Mouse (Mus musculus) right cerebral cortex, postnatal 25 days (tissue): Measurements from ENCODE around the gene Ppp2r2c.

Source experiments
- DNase-seq: peaks from one replicate; pipeline ENCODE4 v3.0.0; 2022

Gene Ppp2r2c

DNA sequence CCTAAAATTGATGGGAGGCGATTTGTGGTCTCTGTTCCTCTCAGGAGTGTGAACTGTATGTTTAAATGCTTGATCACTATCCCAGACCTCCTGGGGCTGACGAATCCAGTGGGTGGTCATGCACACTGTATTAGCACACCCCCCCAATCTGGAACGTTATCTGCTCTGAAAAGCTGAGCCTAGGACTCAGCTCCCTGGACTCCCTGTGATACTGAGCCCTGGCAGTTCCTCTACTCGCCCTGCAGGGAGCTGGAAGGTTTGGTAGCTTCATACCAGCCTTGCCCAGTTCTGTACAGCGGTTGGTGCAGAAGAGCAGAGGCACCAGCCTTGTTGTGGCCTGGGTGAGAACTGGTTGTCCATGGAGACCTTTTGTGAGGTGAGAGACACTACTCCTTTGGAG lies 31.1 kb downstream of the Ppp2r2c start:
- DNase-seq = no peak

DNA sequence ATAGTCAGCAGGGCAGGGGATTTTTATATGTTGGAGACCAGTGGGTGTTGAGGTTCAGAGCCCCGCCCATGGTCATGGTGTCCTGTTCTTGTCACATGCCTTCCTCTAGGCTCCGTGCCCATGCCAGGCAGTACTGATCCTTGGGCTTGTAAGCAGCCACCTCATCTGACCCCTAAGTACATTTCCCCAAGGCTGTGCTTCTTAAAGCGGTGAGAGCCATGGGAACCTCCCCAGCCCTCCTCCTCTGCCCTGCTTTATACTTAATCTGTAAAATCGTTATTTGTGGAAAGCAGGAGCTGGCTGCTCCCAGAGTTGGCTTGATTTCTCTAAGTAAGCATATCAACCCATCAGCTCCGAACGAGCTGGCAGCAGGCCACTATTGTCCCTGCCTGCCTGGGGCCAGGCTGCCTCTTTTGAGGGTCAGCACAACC lies 31.9 kb downstream of the Ppp2r2c start:
- DNase-seq = no peak

DNA sequence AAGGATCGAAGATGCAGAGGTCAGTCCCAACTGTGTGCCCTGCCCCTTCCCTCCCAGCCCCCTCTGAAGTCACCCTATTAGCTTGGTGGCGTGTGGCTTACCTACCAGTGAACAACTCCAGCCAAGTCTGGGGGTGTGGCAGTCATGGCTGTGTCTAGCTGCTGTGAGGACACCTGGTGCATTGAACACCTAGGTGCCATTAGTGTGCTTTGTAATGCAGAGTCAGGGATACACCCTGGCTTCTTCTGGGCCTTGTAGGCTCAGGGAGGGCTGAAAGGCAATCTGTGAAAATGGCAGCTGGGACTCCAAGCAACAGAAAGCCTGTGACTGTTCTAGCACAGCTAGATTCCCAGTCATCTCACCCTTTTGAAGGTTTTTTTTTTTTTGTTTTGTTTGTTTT lies 34.5 kb downstream of the Ppp2r2c start:
- no peak for DNase-seq

DNA sequence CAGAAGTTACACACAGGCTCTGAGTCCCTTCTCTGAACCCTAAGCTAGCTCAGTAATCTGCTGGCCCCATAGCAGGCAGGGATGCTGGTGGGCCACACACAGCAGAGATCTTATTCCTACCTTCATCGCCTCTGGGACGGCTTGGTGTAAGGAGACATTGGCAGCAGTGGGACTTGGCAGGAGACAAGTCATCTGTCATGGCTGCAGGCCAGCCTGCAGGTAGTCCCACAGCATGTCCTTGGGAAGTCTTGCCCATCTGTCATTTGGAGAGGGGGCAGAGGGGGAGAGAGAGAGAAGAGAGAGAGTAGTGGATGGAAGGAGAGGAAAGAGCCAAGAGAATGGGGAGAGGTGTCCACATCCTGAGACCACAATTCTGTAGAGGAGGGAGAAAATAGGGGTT lies 35.8 kb downstream of the Ppp2r2c start:
- no peak for DNase-seq

DNA sequence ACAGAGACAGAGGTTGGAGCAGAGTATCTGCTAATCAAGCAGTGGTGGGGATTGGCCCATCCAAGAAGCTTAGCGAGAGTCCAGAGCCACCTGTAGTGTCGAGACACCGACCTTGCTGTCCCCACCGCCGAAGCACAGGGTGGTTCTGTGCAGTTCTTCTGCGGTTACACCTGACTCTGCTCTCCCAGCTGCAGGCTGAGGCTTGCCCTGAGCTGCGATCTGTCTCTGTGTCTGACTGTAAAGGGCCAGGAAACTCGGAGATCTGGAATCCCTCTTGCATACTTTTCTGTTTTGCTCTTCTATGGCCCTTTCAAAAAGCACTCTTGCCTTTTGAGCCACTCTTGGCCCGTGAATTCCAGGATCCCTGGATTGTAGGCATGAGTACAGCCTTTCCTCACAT lies 36.4 kb downstream of the Ppp2r2c start:
- DNase-seq = no peak

DNA sequence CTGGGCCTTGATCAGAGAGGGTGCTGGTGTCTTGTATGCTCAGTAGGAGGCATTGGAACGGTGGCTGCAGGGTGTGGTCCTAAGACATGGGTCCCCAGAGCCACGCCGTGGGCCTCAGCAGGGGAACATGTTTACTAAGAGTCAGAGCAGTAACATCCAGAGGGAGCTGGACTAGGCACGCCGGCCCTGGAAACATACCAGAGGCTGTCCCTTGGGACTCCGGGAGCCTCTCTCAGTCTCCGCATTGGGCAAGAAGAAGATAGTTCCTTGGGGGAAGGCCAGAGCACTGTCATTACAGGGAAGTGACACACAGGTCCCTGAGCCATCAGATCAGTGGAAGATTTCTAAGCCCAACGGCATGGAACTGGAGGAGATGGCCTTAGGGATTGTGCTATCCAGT lies 36.9 kb downstream of the Ppp2r2c start:
- DNase-seq = no peak

DNA sequence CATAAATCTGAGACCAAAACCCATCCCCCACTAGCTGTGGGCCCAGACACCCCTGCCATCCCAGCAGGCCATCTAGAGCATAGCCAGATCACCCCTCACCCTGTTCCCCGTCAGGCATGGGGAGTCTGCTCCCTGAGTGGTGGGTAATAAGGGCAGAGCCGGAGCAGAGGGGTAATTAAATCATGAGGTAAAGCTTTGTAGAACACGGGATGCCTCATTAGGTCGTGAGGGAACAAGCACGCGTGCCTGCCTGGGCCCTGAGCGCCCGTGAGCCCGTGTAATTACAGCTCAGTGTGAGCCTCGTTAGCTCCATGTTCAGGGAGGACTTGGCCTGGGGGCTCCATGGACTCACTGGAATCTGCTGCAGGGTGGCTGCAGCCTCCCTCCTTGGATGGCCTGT lies 39.4 kb downstream of the Ppp2r2c start:
- no peak for DNase-seq

DNA sequence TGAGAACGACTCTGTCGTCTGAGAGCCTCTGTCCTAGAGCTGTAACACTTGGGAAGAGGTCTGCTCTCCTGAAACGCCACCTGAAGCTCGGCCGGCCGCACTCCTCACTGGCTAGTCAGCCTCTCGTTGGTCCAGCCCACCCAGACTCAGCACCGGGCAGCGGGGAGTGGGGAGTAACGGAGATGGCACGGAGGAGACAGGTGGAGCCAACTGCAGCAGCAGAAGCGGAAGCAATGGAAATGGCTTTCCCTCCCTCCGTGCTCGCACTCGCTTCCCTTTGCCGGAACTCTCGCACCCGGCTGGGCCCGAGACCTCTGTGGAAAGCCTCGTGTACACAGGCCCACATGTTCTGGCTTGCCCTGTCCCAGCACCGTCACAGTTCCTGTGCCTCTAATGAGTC lies 41.2 kb downstream of the Ppp2r2c start:
- no peak for DNase-seq

DNA sequence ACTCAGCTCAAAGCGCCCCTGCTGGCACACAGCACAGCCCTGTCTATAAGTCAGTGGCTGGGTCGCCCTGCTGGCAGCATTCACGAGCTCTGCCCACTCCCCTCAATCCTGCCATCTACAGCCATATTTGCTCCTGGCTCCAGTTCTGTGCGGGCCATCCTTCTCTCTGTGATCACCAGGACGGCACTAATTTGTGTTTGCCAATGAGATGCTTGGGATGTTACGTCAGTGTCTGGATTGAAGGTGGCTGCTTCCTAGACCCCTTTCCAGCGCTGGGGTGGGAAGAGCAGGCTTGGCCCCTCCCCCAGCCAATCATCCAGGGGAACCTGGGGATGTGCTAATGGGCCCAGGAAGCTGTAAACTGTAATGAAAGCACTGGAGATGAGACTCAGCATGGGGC lies 42.7 kb downstream of the Ppp2r2c start:
- DNase-seq = no peak

DNA sequence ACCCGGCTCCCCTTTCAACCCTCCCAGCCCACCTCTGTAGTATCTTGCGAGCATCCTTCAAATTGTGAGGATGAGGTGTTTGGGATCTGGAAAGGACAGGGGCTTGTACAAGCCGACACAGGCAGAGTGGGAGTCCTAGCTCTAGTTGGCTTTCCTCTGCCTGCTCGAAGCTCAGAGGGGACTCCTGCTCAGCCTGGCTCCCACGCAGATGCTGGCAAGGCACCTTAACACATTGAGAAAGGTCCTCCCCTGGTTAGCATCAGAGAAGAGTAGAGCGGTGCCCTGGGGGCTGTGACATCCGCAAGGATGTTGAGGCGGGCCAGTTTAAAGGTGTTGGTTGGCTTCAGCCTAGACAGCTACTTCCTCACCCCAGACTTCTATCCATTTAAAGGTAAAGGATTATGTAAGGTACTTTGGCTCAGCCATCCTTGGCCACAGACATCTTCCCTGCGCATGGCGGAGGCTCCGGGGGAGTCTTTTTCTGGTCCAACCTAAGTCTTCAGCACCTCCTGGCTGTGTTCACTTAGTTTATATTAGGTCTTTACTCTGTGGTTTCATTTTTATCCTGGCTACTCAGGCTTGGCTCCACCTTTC lies 43.5 kb downstream of the Ppp2r2c start:
- DNase-seq = no peak

DNA sequence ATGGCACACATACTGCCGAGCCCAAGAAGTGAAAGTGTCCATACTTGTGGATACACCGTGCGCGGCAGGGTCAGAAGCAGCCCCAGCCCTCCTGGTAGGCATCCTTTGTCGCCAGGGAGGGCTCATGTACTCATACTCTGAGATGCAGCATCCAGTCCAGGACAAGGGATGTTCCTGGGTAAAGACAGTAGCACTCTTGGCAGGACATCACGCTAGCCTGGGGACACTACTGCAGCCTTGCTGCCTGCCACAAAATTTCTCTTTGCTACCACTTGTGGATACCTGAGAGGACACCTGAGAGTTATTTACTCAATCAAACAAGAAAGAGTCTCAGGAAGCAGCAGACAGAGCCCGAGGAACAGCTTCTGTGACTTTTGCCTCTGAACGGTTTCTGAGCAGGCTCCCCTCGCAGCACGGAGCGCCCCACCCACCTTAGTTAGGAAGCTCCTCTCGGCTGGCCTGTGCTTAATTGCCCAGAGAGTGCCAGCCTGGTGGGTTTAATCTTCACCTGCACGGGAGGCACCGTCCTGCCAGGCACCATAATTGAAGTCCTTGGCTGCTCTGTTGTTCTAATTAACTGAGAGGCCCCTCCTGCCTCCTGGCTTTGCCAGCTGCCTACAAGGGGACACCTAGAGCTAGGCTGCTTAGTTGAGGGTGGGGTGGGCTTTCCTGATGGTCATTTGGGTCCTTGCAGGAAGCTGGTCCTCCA lies 44.4 kb downstream of the Ppp2r2c start:
- no peak for DNase-seq

DNA sequence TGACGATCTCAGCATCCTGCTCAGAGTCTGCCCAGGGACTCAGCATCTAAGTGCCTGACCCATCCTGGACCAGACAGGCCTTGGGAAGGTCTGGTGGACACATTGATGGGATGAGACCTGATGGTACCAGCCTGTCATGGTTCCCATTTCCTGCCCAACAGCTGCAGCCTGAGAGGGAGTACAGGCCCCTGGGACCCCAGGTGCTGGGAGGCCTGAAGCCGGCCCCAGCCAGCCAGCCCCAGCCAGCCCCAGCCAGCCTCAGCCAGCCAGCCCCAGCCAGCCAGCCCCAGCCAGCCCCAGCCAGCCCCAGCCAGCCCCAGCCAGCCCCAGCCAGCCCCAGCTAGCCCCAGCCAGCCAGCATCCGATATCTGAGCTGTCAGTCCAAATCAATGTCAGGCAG lies 46.9 kb downstream of the Ppp2r2c start:
- no peak for DNase-seq

DNA sequence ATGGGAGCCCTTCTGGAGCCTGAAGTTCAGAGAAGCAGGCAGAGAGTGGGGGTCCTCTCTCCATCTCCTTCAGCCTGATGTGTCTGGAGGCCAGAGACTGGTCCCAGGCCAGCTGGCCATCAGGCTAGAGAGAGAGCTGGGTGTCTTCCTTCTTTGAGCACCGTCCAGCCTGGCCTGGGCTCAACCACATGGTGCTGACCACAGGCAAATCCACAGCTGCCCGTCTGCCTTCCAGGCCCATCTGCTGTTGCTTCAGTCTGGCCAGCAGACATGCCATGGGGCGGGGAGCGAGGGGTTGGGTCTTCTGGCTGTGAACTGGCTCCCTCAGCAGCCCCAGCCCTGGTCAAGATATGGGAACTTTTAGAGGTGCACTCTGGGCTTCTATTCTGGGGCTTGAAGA lies 48.3 kb downstream of the Ppp2r2c start:
- DNase-seq = no peak

DNA sequence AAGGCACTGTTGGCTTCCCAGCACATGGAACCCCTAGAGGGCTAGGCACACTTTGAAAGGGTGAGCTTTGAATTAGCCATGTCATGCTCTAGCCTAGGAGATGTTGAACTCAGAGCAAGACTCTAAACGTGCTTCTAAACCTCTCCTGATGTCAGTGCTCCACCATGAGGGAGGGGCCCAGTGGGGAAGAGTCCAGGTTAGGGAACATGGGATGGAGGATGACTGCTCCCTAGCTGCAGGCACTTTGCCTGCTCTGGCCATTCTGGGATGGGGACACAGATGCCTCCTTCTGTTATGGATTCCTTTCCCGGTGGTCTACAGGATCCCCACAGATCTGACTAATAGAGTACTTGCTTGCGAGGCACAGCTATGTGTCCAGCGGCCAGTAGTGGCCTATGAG lies 48.9 kb downstream of the Ppp2r2c start:
- no peak for DNase-seq

DNA sequence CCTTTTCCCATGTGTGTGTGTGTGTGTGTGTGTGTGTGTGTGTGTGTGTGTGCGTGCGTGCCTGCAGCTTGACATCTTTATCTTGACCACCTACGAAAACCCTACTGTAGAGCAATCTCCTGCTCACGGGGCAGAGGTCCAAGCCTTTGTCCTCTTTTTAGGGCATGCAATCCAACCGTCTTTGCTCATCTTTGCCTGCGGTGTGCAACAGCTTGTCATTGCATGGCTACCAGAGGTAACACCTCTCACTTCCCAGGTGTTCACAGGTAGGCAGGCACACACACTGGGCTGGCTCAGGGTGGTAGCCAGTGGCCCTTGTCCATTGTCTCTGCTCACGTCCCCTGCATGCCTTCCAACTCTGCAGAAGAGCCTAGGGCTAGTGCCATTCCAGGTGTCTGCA lies 49.7 kb downstream of the Ppp2r2c start:
- DNase-seq = no peak

DNA sequence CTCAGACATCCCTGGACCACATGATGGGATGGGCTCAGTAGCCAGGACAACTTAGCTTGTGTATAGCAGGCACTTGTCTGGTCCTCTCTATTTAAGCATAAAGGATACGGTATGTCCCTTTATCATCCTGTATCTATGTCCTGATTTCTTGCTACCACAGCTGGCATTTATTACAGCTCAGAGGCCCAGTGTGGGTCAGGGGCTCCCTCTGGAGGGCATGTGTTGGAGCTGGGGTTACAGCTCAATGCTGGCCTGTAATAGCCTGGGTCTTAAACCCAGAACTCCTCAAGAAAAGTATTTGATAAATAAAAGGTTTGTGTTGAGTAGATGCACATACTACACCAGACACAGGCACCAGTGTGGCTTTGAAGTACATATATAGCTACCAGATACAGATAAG lies 51.8 kb downstream of the Ppp2r2c start:
- no peak for DNase-seq

DNA sequence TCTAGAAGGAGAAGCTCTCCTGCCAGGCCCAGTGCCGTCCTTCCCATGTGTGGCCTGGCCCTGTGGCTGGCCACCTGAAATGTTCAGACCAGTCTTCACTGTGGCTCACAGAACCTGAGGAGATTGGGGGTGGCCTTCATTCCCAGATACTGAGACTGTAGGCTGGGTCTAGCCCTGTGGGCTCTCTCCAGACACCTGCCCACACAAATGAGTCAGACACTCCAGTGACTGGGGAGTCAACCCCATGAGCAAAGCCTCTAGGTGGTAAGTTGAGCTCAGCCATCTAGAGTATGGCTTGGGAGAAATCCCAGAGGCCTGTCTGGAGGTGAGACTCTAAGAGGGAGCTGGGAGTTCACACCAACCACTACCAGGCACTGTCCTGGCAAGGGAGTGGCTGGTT lies 53.6 kb downstream of the Ppp2r2c start:
- DNase-seq = no peak

DNA sequence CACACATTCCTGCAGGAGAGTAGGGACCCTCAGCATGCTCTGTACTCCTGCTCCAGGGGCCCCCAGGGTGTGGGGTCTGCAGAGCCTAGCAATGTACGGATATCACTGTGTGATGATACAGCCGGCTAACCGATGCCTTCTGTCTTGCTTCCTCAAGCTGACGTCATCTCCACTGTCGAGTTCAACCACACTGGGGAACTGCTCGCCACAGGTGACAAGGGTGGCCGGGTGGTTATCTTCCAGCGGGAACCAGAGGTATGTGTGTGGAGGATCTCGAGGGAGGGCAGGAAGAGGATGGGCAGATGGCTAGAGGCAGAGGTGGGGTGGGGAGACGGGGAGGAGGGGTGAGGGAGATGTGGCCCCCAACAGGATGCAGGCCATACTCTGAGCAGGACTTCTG lies 54.5 kb downstream of the Ppp2r2c start:
- no peak for DNase-seq

DNA sequence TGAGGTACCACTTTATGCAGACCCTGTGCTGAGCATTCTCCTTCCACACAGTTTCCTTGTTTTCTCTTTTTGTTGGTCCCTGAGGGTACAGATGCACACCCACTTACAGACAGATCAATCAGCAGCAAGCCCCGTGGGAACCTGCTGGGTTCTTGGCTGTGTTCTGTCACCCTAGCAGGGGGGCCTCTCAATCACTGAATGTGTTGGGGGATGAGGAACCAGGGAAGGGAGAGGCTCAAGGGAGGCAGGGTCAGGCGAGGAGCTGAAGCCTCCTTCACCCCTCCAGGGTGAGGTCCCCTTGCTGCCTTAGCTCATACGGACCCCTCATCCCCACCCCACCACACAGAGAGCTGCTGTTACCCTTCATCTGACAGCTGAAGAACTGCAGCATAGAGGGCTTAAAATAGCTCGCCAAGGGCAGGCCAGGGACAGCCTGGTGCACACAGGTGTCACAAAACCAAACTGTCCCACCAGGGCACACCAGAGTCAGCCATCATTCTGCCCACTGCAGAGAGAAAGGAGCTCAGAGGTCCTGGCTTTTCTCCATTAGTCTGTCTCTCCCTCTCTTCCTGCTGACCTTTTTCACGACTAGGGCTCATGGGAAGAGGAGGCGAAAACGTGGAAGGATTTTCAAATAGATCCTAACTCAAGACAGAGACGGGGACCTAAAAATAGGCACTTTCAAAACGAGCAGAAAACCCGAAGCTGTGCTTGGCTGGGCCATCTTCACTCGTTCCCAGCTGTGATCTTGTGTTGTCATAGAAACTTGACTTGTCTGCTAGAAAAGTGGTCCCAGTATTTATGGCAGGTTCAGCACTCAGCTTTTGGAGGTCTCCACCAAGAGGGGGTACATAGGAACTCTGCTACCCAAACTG lies 55.8 kb downstream of the Ppp2r2c start:
- no peak for DNase-seq

DNA sequence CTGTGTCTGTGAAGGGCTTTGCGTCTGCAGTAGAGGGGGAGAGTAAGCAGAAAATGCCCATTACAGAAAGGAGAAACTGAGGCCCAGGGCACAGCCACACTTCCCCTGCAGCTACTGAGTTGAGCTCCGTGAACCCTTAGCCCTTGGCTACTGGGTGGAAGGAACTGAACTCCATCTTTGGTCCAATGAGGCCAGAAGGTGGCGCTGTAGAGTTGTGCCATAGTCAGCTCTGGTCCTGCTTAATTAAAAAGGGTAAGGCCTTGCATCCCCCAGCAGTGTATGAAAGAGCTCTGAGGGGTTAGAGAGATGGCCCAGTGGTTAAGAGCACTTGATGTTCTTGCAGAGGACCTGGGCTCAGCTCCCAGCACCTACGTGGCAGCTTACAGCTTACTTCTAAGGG lies 60.4 kb downstream of the Ppp2r2c start:
- DNase-seq = no peak

DNA sequence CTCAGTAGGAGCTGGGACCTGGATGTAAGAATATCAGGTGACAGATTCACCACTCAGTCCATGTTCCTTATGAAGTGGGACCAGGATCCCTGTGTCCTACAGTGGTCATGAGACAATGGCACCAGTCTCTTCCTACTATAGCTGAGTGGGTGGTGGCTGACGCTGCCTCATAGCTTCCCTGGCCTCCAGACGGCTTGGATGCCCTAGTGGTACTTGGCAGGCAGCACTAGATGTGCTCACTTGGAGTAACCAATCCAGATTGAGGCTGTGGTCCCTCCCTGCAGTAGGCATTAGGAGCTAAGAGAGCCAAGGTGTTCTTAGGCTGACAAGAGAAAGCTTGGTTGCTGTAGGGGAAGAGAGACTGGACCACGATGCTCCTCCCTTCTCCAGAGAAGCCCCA lies 61.1 kb downstream of the Ppp2r2c start:
- DNase-seq = no peak

DNA sequence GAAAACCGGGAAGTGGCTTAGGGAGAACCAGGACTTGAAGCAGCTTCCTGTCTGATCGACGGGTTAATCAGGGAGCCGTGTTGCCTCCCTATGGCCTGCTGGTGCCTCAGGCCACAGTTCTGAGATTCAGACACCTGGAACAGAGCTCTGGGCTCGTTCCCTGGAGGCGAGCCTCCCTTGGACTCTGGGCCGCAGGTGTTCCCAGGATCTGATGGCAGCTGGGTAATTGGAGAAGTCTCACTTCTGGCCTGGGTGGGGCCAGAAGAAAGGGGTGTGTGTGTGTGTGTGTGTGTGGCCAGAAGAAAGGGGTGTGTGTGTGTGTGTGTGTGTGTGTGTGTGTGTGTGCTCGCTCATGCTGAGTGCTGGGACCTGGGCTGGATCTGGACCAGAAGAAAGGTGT lies 65.1 kb downstream of the Ppp2r2c start:
- no peak for DNase-seq

DNA sequence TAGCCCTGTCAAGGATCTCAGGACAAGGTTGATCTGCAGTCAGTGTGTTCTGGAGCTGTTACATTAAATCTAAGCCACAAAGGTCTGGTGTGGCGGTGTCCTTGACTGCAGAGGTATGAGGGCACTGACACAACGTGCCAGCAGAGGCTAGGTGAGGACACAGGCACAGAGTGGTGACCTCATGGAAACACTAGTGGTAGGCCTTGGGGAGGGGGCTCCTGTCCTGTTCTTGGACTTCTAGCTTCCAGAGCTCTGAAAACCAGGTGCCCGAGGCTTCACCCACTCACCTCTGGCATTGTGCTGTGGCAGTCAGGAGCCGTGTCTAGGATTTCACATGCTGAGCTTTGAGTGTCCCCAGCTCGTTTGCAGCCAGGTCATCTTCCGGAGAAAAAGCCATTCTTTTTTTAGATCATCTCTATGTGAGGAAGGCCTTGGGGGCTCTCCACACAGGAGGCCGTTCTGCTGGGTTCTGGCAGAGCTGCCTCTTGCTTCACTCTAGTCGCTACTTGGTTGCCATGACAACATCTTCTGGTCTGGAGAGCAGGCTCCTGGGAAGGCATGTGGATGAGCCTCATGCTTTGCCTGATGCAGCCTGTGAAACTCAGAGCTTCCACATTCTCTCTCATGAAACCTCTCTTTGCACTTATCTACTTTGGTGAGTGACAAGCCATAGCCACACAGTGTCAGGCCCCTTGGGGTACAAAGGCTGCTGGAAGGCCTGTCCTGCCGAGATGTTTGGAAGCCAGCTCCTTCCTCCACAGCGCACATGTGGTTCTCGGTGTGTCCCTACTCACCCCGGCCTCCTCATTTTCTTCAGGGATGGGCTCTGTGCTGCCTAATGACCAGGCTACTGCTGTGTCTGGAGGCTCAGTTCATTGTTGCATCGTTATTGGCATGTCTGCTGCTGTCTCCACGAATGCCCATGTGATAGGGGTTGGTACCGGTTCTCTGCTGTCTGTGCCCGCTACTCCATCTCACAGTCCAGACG lies 67.5 kb downstream of the Ppp2r2c start:
- DNase-seq = no peak
